Mouse (Mus musculus): Measurements from ENCODE around the gene Ip6k2.

The Ip6k2 gene

GRCm38 (mm10) chr9:108782836-108783547 is 604 bp upstream of the Ip6k2 start:
- DNase-seq (ENCODE audit: low spot score) = no peak

GRCm38 (mm10) chr9:108785416-108785815 is 1.8 kb downstream of the Ip6k2 start:
- DNase-seq (ENCODE audit: low spot score) = no peak

GRCm38 (mm10) chr9:108786494-108786893 is 2.9 kb downstream of the Ip6k2 start:
- DNase-seq (ENCODE audit: low spot score) = no peak

- DNase-seq (ENCODE audit: low spot score) = no peak
These were observed 3.5 kb downstream of the Ip6k2 start for GRCm38 (mm10) chr9:108787080-108787479.

GRCm38 (mm10) chr9:108788713-108789112 is 5.1 kb downstream of the Ip6k2 start:
- no peak for DNase-seq (ENCODE audit: low spot score)

- DNase-seq (ENCODE audit: low spot score) = no peak
These were observed 8.7 kb downstream of the Ip6k2 start for GRCm38 (mm10) chr9:108792307-108792706.

GRCm38 (mm10) chr9:108792730-108793129 is 9.1 kb downstream of the Ip6k2 start:
- DNase-seq (ENCODE audit: low spot score) = no peak

GRCm38 (mm10) chr9:108795281-108795680 is 11.7 kb downstream of the Ip6k2 start:
- no peak for DNase-seq (ENCODE audit: low spot score)

- peak; percentile 76 for DNase-seq (ENCODE audit: low spot score)
These were observed 12.2 kb downstream of the Ip6k2 start for GRCm38 (mm10) chr9:108795762-108796161.

- DNase-seq (ENCODE audit: low spot score) = no peak
These were observed 12.9 kb downstream of the Ip6k2 start for GRCm38 (mm10) chr9:108796351-108796981.

- no peak for DNase-seq (ENCODE audit: low spot score)
These were observed 13.9 kb downstream of the Ip6k2 start for GRCm38 (mm10) chr9:108797477-108797876.

GRCm38 (mm10) chr9:108798508-108799075 is 15.0 kb downstream of the Ip6k2 start:
- DNase-seq (ENCODE audit: low spot score) = no peak

- no peak for DNase-seq (ENCODE audit: low spot score)
These were observed 16.0 kb downstream of the Ip6k2 start for GRCm38 (mm10) chr9:108799564-108799963.

GRCm38 (mm10) chr9:108805768-108806167 is 22.2 kb downstream of the Ip6k2 start:
- no peak for DNase-seq (ENCODE audit: low spot score)

GRCm38 (mm10) chr9:108806379-108806778 is 22.8 kb downstream of the Ip6k2 start:
- DNase-seq (ENCODE audit: low spot score) = no peak

GRCm38 (mm10) chr9:108806831-108807230 is 23.2 kb downstream of the Ip6k2 start:
- DNase-seq (ENCODE audit: low spot score) = no peak

- DNase-seq (ENCODE audit: low spot score) = no peak
These were observed 24.1 kb downstream of the Ip6k2 start for GRCm38 (mm10) chr9:108807674-108808073.

- DNase-seq (ENCODE audit: low spot score) = peak; percentile 91
These were observed 24.6 kb downstream of the Ip6k2 start, which contains the start of gene Nckipsd for GRCm38 (mm10) chr9:108808163-108808665. Gene Nckipsd (plus strand): TSS chr9:108808368.

GRCm38 (mm10) chr9:108809188-108809587 is 25.6 kb downstream of the Ip6k2 start:
- DNase-seq (ENCODE audit: low spot score) = no peak

GRCm38 (mm10) chr9:108809723-108810122 is 26.1 kb downstream of the Ip6k2 start:
- DNase-seq (ENCODE audit: low spot score) = no peak

- DNase-seq (ENCODE audit: low spot score) = no peak
These were observed 26.9 kb downstream of the Ip6k2 start for GRCm38 (mm10) chr9:108810516-108810915.

- DNase-seq (ENCODE audit: low spot score) = no peak
These were observed 32.0 kb downstream of the Ip6k2 start for GRCm38 (mm10) chr9:108815557-108815956.

GRCm38 (mm10) chr9:108819495-108819894 is 35.9 kb downstream of the Ip6k2 start:
- DNase-seq (ENCODE audit: low spot score) = no peak
